Comparison of ENCODE assay signal across 9 mouse cellular contexts in genomic region chr13:113617338-113617890, GRCm38 (mm10). TPM values are rescaled to one million over a fixed set of nuclear protein-coding genes. Genes with fewer than 3 reads are reported as not detected.
DNase-seq lines count a peak whose midpoint lies in the region; ATAC-seq and TF ChIP-seq lines count a peak whose summit lies in the region.
"Had no signal": no experiment of that assay in that cellular context is flagged by ENCODE, and none has a peak within 500 bp of the region (broad histone marks: within the 10 kb centered on the region; RNA-seq: fewer than 3 reads in every experiment).

No protein-coding gene starts in this region.

- peaks cover 9% of the 10 kb centered on the region for H3K27me3 ChIP-seq in megakaryocyte, embryonic 14.5 days (replicated peaks)
- H3K27me3 ChIP-seq in heart, embryonic 14.5 days (ENCODE audit: control insufficient read depth, insufficient read depth, low read length) = no peaks in the 10 kb centered on the region

- no peak for TF ChIP-seq POLR2A in olfactory bulb, adult 2 months (IDR thresholded peaks at IDR 0.05; ENCODE audit: insufficient read depth, low read depth, low read length)

- TF ChIP-seq CTCF in olfactory bulb, adult 2 months (IDR thresholded peaks at IDR 0.05; ENCODE audit: insufficient read depth, low read depth, low read length) = no peak

- peak overlapping the region; percentile 93 for H3K4me3 ChIP-seq in megakaryocyte, embryonic 14.5 days (replicated peaks)
- H3K4me3 ChIP-seq in heart, embryonic 14.5 days (ENCODE audit: control insufficient read depth in 1 of 2, insufficient read depth in 1 of 2, low read depth in 1 of 2, low read length in 2 of 2) = peak overlapping the region; percentile 55 to 81
- H3K4me3 ChIP-seq in olfactory bulb, adult 2 months (ENCODE audit: insufficient read depth, low read depth, low read length) = peak overlapping the region; percentile 74

- H3K27ac ChIP-seq in heart, embryonic 14.5 days (replicated peaks in 1 of 2; ENCODE audit: control insufficient read depth in 1 of 2, insufficient read depth in 1 of 2, low read depth in 2 of 2, low read length in 2 of 2) = peak overlapping the region; percentile 83 to 91; a peak in 3 of 4 replicates
- peak overlapping the region; percentile 56 for H3K27ac ChIP-seq in olfactory bulb, adult 2 months (ENCODE audit: insufficient read depth, low read depth, low read length)

- H3K4me1 ChIP-seq in megakaryocyte, embryonic 14.5 days = peaks cover 39% of the 10 kb centered on the region
- peaks cover 26 to 40% of the 10 kb centered on the region in 2 experiments for H3K4me1 ChIP-seq in heart, embryonic 14.5 days (ENCODE audit: control insufficient read depth in 2 of 2, insufficient read depth in 2 of 2, low read length in 2 of 2)
- peaks cover 37% of the 10 kb centered on the region for H3K4me1 ChIP-seq in olfactory bulb, adult 2 months (ENCODE audit: control insufficient read depth, insufficient read depth, low read length)

- 7% methylated on average over 49 of the region's 49 CpGs for WGBS in heart, embryonic 14.5 days
- WGBS in olfactory bulb, adult 2 months = 8% methylated on average over 49 of the region's 49 CpGs

- H3K4me2 ChIP-seq in heart, embryonic 14.5 days (ENCODE audit: low read length) = peak overlapping the region; percentile 80

- ATAC-seq in CD4-positive, CD25-positive, alpha-beta regulatory T cell, adult 4 months = no peak
- no peak for ATAC-seq in megakaryocyte, adult 5-6 weeks (ENCODE audit: poor library complexity, severe bottlenecking)
- no peak for ATAC-seq in heart, embryonic 14.5 days (ENCODE audit: insufficient number of reproducible peaks, insufficient read depth, low FRiP score, low read depth)
- ATAC-seq in inflammation-experienced regulatory T-cells, adult 6 months = no peak

- peaks cover 22% of the 10 kb centered on the region for H3K9me3 ChIP-seq in megakaryocyte, embryonic 14.5 days
- H3K9me3 ChIP-seq in heart, embryonic 14.5 days (ENCODE audit: control insufficient read depth, low read length) = no peaks in the 10 kb centered on the region

- H3K36me3 ChIP-seq in megakaryocyte, embryonic 14.5 days (replicated peaks; ENCODE audit: low read length) = peaks cover 46% of the 10 kb centered on the region
- no peaks in the 10 kb centered on the region for H3K36me3 ChIP-seq in heart, embryonic 14.5 days (ENCODE audit: control insufficient read depth, insufficient read depth, low read length)

- peak overlapping the region; percentile 92 for H3K9ac ChIP-seq in heart, embryonic 14.5 days (ENCODE audit: low read length)

- DNase-seq in CD4-positive, CD25-positive, alpha-beta regulatory T cell, adult 2 months (ENCODE audit: low read depth, low spot score) = peak; percentile 62
- peak; percentile 26 for DNase-seq in liver

RNA-seq across cellular contexts. Expression of gene Snx18, which starts 0.9 kb away (rescaled TPM):
- 10 to 100 TPM in 1 of 2 experiments, 1 to 10 TPM in 1; 6.0 to 11.5 TPM for polyA plus RNA-seq in CD4-positive, CD25-positive, alpha-beta regulatory T cell, adult 4 months (2017; shearing (Covaris generic))
- polyA plus RNA-seq in megakaryocyte, embryonic 14.5 days (2012; ENCODE audit: insufficient read depth, low replicate concordance) = 2.1 and 4.9 TPM in 2 replicates
- total RNA-seq in megakaryocyte, adult 5-6 weeks (2015) = 61.3 and 66.5 TPM in 2 replicates
- total RNA-seq in megakaryocyte, adult 5-6 weeks (2017) = 64.9 and 75.6 TPM in 2 replicates
- 20.3 and 22.6 TPM in 2 replicates for polyA plus RNA-seq in heart, embryonic 14.5 days (2014; fragmentation: Nextera tagmentation; extraction: Ambion mirVana)
- polyA plus RNA-seq in olfactory bulb, adult 2 months (2012; ENCODE audit: insufficient read depth, insufficient read length, low replicate concordance, missing spikeins) = not detected in 2 replicates
- polyA plus RNA-seq in inflammation-experienced regulatory T-cells, adult 6 months (2017; shearing (Covaris generic)) = 10 to 100 TPM; 10.7 to 12.2 (median 11.8) TPM

RNA-seq across cellular contexts. Expression of gene Hspb3, which starts 46.1 kb away (rescaled TPM):
- not detected for polyA plus RNA-seq in CD4-positive, CD25-positive, alpha-beta regulatory T cell, adult 4 months (2017; shearing (Covaris generic))
- not detected in 2 replicates for polyA plus RNA-seq in megakaryocyte, embryonic 14.5 days (2012; ENCODE audit: insufficient read depth, low replicate concordance)
- total RNA-seq in megakaryocyte, adult 5-6 weeks (2015) = not detected in 2 replicates
- not detected in 2 replicates for total RNA-seq in megakaryocyte, adult 5-6 weeks (2017)
- 58.5 and 60.4 TPM in 2 replicates for polyA plus RNA-seq in heart, embryonic 14.5 days (2014; fragmentation: Nextera tagmentation; extraction: Ambion mirVana)
- not detected in 2 replicates for polyA plus RNA-seq in olfactory bulb, adult 2 months (2012; ENCODE audit: insufficient read depth, insufficient read length, low replicate concordance, missing spikeins)
- polyA plus RNA-seq in inflammation-experienced regulatory T-cells, adult 6 months (2017; shearing (Covaris generic)) = not detected
- polyA plus RNA-seq: gonadal fat pad, adult 2 months had no signal
